22 mouse cellular contexts compared by ENCODE assay signal in the genomic region with DNA sequence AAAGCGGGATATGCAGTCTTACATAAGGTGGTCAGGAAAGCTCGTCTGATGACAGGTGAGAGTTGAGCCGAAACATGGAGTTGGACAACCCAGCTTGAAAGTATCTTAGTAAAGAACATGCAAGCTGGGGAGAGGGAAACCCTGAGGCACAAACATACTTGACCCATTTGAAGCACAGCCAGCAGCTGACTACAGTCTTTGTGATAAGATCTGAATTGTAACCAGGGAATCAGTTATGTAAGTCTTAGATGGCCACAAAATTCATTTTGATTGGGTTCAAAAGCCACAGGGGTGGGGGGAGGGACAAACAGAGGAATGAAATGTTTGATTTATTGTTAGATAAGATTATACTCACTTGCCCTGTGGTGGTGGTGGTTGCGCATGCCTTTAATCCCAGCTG. TPM values are rescaled to one million over a fixed set of nuclear protein-coding genes. Genes with fewer than 3 reads are reported as not detected.
DNase-seq lines count a peak whose midpoint lies in the region; ATAC-seq and TF ChIP-seq lines count a peak whose summit lies in the region.
"Had no signal": no experiment of that assay in that cellular context is flagged by ENCODE, and none has a peak within 500 bp of the region (broad histone marks: within the 10 kb centered on the region; RNA-seq: fewer than 3 reads in every experiment).

No protein-coding gene starts in this region.

- TF ChIP-seq EP300 in lung, postnatal 0 days (IDR thresholded peaks at IDR 0.05) = no peak

- no peak overlapping the region for H3K4me2 ChIP-seq in kidney, embryonic 14.5 days (replicated peaks; ENCODE audit: low read depth, low read length)
- H3K4me2 ChIP-seq in lung, postnatal 0 days (replicated peaks; ENCODE audit: low read depth, low read length) = no peak overlapping the region
- H3K4me2 ChIP-seq: heart, embryonic 15.5 days; limb, embryonic 13.5 days; liver, embryonic 15.5 days; midbrain, embryonic 15.5 days had no signal

- H3K9me3 ChIP-seq in kidney, embryonic 14.5 days (ENCODE audit: control insufficient read depth, low read length) = no peaks in the 10 kb centered on the region
- no peaks in the 10 kb centered on the region for H3K9me3 ChIP-seq in lung, postnatal 0 days (ENCODE audit: low read length)
- H3K9me3 ChIP-seq: heart, embryonic 15.5 days; hindbrain, embryonic 10.5 days; limb, embryonic 13.5 days; liver, embryonic 15.5 days; midbrain, embryonic 15.5 days had no signal

- no peak overlapping the region for H3K9ac ChIP-seq in kidney, embryonic 14.5 days (ENCODE audit: low read depth, low read length)
- no peak overlapping the region for H3K9ac ChIP-seq in lung, postnatal 0 days (replicated peaks; ENCODE audit: low read depth)
- H3K9ac ChIP-seq: heart, embryonic 15.5 days; limb, embryonic 13.5 days; liver, embryonic 15.5 days; midbrain, embryonic 15.5 days had no signal

- H3K27ac ChIP-seq in kidney, embryonic 14.5 days (ENCODE audit: low read depth, low read length) = no peak overlapping the region
- no peak overlapping the region for H3K27ac ChIP-seq in lung, postnatal 0 days (ENCODE audit: low read length)
- H3K27ac ChIP-seq: heart, adult 2 months; heart, embryonic 15.5 days; hindbrain, embryonic 10.5 days; kidney, postnatal 0 days; limb, embryonic 13.5 days; liver, embryonic 15.5 days; midbrain, embryonic 15.5 days had no signal

- 75% methylated on average over 4 of the region's 4 CpGs for WGBS in kidney, embryonic 14.5 days
- 62% methylated on average over 4 of the region's 4 CpGs for WGBS in lung, postnatal 0 days

- H3K27me3 ChIP-seq in kidney, embryonic 14.5 days (ENCODE audit: control insufficient read depth, insufficient read depth, low read length) = no peaks in the 10 kb centered on the region
- H3K27me3 ChIP-seq in lung, postnatal 0 days (replicated peaks; ENCODE audit: insufficient read depth, low read length) = no peaks in the 10 kb centered on the region
- H3K27me3 ChIP-seq: heart, embryonic 15.5 days; limb, embryonic 13.5 days; liver, embryonic 15.5 days; megakaryocyte, embryonic 14.5 days; midbrain, embryonic 15.5 days had no signal

- peak; percentile 3 for DNase-seq in kidney, adult 11 months
- peak; percentile 5 for DNase-seq in lung, postnatal 14 days
- DNase-seq in lung, postnatal 0 days (ENCODE audit: low spot score) = no peak
- no peak for DNase-seq in heart, adult 11 months
- no peak for DNase-seq in MN1 (ENCODE audit: low spot score)
- no peak for DNase-seq in ovary, postnatal 10 days (ENCODE audit: low spot score)
- DNase-seq: cerebellum, adult 9-11 months; embryo, embryonic 11 days; heart, adult 2 months; layer of hippocampus, adult 9-11 months; right cerebral cortex, adult 18-20 months; thymus, postnatal 4 days had no signal

- no peak overlapping the region for H3K4me3 ChIP-seq in kidney, embryonic 14.5 days (ENCODE audit: low read length)
- H3K4me3 ChIP-seq in lung, postnatal 0 days (ENCODE audit: low read depth, low read length) = no peak overlapping the region
- H3K4me3 ChIP-seq: heart, adult 2 months; heart, embryonic 15.5 days; hindbrain, embryonic 10.5 days; limb, embryonic 13.5 days; liver, embryonic 15.5 days; megakaryocyte, embryonic 14.5 days; midbrain, embryonic 15.5 days had no signal

- no peaks in the 10 kb centered on the region for H3K4me1 ChIP-seq in kidney, embryonic 14.5 days (ENCODE audit: control insufficient read depth, insufficient read depth, low read length)
- no peaks in the 10 kb centered on the region for H3K4me1 ChIP-seq in lung, postnatal 0 days (ENCODE audit: insufficient read depth, low read depth, low read length)
- H3K4me1 ChIP-seq: heart, embryonic 15.5 days; hindbrain, embryonic 10.5 days; limb, embryonic 13.5 days; liver, embryonic 15.5 days; megakaryocyte, embryonic 14.5 days; midbrain, embryonic 15.5 days had no signal

- no peak for TF ChIP-seq CTCF in lung, postnatal 0 days (IDR thresholded peaks at IDR 0.05)

- no peak for ATAC-seq in kidney, embryonic 14.5 days (ENCODE audit: low FRiP score, low TSS enrichment)
- no peak for ATAC-seq in lung, postnatal 0 days
- ATAC-seq in common myeloid progenitor, adult 5-6 weeks (replicated peaks; ENCODE audit: low read depth, poor library complexity, severe bottlenecking) = 0 out of 2 replicates have a peak, but pooled peaks have one; percentile 29
- ATAC-seq: forebrain, embryonic 14.5 days; midbrain, embryonic 15.5 days had no signal

- H3K36me3 ChIP-seq in kidney, embryonic 14.5 days (ENCODE audit: control insufficient read depth, insufficient read depth, low read length) = no peaks in the 10 kb centered on the region
- no peaks in the 10 kb centered on the region for H3K36me3 ChIP-seq in lung, postnatal 0 days (ENCODE audit: insufficient read depth, low read length)
- H3K36me3 ChIP-seq: heart, embryonic 15.5 days; hindbrain, embryonic 10.5 days; limb, embryonic 13.5 days; liver, embryonic 15.5 days; midbrain, embryonic 15.5 days had no signal

RNA-seq across cellular contexts. Expression of a gene that starts 48.9 kb away (rescaled TPM):
- polyA plus RNA-seq in kidney, embryonic 14.5 days (2014; fragmentation: Nextera tagmentation; extraction: Ambion mirVana) = 84.1 and 110 TPM in 2 replicates
- 58.0 and 69.8 TPM in 2 replicates for polyA plus RNA-seq in lung, postnatal 0 days (2015; fragmentation: Nextera tagmentation; extraction: Ambion mirVana)
- 126 and 168 TPM in 2 replicates for total RNA-seq in common myeloid progenitor, adult 5-6 weeks (2017)

Comparison
In these comparisons a context has a peak if more than half of its experiments do, and no peak if none do; other contexts are left out.
1. DNase-seq: peak in kidney, adult 11 months (single experiment) and lung, postnatal 14 days (single experiment); none in lung, postnatal 0 days (single experiment), heart, adult 11 months (single experiment), MN1 (single experiment) and ovary, postnatal 10 days (single experiment).